Mouse (Mus musculus) C2C12 (cell line): ENCODE measurements around the gene Ptcra.

Source experiments
- CTCF ChIP-seq: IDR thresholded peaks from one replicate; pipeline ENCODE4 v1.5.1; 2011; ENCODE audit not compliant: control insufficient read depth, insufficient read depth, insufficient read length
- FOSL1 ChIP-seq: IDR thresholded peaks from one replicate; pipeline ENCODE4 v1.8.0; 2011; ENCODE audit warnings: mild to moderate bottlenecking, low read length; ENCODE audit not compliant: poor library complexity, insufficient read depth, severe bottlenecking
- MAX ChIP-seq: IDR thresholded peaks from one replicate; pipeline ENCODE4 v1.6.1; 2011; ENCODE audit warnings: mild to moderate bottlenecking, control low read depth
- MYOD1 ChIP-seq: IDR thresholded peaks from one replicate; pipeline ENCODE4 v1.6.1; 2011; ENCODE audit warnings: low read depth; ENCODE audit not compliant: control insufficient read depth, insufficient read length
- MYOG ChIP-seq: IDR thresholded peaks from one replicate; pipeline ENCODE4 v1.6.1; 2011; ENCODE audit not compliant: control insufficient read depth, insufficient read length; ENCODE audit errors: extremely low read depth
- USF1 ChIP-seq: IDR thresholded peaks from one replicate; pipeline ENCODE4 v1.6.1; 2011; ENCODE audit warnings: low read depth, mild to moderate bottlenecking, control low read depth, moderate library complexity

GRCm38 (mm10) chr17:46770546-46770945 is 7.0 kb upstream of the Ptcra start:
- TF ChIP-seq CTCF, result no peak
- TF ChIP-seq USF1, result no peak
- no peak for TF ChIP-seq MAX
- no peak for TF ChIP-seq MYOD1
- TF ChIP-seq MYOG, result no peak
- no peak for TF ChIP-seq FOSL1
